Comparison of ENCODE assay signal across 8 mouse cellular contexts in the genomic region with DNA sequence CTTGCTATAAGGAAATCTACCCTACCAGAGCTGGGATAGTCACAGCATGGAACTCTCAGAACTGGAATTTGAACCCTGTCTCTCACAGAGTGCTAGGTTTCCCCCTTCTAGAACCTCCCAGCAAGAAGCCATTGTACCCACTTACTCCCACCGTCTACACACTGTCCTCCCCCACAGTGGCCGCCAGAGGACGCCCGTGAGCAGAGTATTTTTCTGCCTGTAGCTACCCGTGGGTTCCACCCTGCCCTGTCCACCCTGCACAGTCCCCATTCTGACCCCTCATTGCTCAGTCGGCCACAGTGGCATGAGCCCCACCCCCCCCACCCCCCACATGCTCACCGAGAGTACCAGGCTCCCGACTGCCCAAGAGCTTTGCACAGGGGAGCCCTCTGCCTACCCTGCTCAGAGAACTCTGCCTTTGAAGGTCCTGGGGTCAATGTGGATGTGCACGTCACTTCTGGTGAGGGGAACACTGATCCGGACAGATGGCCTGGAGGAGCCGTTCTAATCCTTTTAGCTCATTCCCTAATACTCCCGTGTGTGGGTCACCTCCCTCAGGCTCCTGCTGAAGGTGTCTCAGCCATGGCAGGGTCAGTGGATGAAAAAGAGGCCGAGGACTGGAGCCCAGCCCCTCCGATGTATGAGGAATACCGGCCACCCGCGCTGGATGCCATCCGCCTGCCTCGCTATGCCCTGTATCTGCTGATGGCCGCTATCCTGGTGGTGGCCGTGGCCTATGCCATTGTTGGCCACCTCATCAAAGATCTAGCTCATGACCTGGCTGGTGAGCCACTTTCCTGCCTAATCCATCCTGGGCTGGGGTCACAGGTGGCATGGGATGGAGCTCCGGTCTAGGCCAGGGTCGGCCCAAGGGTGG. TPM values are rescaled to one million over a fixed set of nuclear protein-coding genes. Genes with fewer than 3 reads are reported as not detected.
A peak's percentile ranks its signal among the peaks of the same experiment; 100 is the strongest.
DNase-seq lines count a peak whose midpoint lies in the region; ATAC-seq lines count a peak whose summit lies in the region.

No protein-coding gene starts in this region.

- peaks cover 29% of the 10 kb centered on the region for H3K36me3 ChIP-seq in hindbrain, embryonic 16.5 days (ENCODE audit: control insufficient read depth, insufficient read depth, low read length)
- peaks cover 57% of the 10 kb centered on the region for H3K36me3 ChIP-seq in limb, embryonic 10.5 days
- peaks cover 16% of the 10 kb centered on the region for H3K36me3 ChIP-seq in midbrain, embryonic 11.5 days (ENCODE audit: control insufficient read depth, insufficient read depth, low read length)

- no peak overlapping the region for H3K4me2 ChIP-seq in hindbrain, embryonic 16.5 days (ENCODE audit: low read length)
- no peak overlapping the region for H3K4me2 ChIP-seq in midbrain, embryonic 11.5 days

- no peak overlapping the region for H3K4me3 ChIP-seq in hindbrain, embryonic 16.5 days (ENCODE audit: low read length)
- H3K4me3 ChIP-seq in limb, embryonic 10.5 days = no peak overlapping the region
- no peak overlapping the region for H3K4me3 ChIP-seq in midbrain, embryonic 11.5 days (ENCODE audit: low read depth, low read length)

- H3K27ac ChIP-seq in hindbrain, embryonic 16.5 days (ENCODE audit: low read depth, low read length) = peak overlapping the region; percentile 48
- 0 out of 2 replicates have a peak overlapping the region, but pooled peaks have one; percentile 6 for H3K27ac ChIP-seq in limb, embryonic 10.5 days
- H3K27ac ChIP-seq in midbrain, embryonic 11.5 days (ENCODE audit: low read depth, low read length) = no peak overlapping the region

- peaks cover 24% of the 10 kb centered on the region for H3K4me1 ChIP-seq in hindbrain, embryonic 16.5 days (ENCODE audit: control insufficient read depth, insufficient read depth, low read depth, low read length)
- H3K4me1 ChIP-seq in limb, embryonic 10.5 days = peaks cover 35% of the 10 kb centered on the region
- peaks cover 17% of the 10 kb centered on the region for H3K4me1 ChIP-seq in midbrain, embryonic 11.5 days (ENCODE audit: control insufficient read depth, insufficient read depth, low read length)

- 60% methylated on average over 23 of the region's 23 CpGs for WGBS in hindbrain, embryonic 16.5 days
- 64% methylated on average over 23 of the region's 23 CpGs for WGBS in limb, embryonic 10.5 days
- 56% methylated on average over 23 of the region's 23 CpGs for WGBS in midbrain, embryonic 11.5 days

- no peaks in the 10 kb centered on the region for H3K9me3 ChIP-seq in hindbrain, embryonic 16.5 days (ENCODE audit: control insufficient read depth, low read length)
- H3K9me3 ChIP-seq in limb, embryonic 10.5 days (replicated peaks) = no peaks in the 10 kb centered on the region
- H3K9me3 ChIP-seq in midbrain, embryonic 11.5 days (ENCODE audit: control insufficient read depth, low read length) = no peaks in the 10 kb centered on the region

- peak; percentile 55; the same call in 1 of the 2 replicates for ATAC-seq in hindbrain, embryonic 16.5 days
- ATAC-seq in midbrain, embryonic 11.5 days (ENCODE audit: low FRiP score) = peak; percentile 60

- peak overlapping the region; percentile 35; the same call in 1 of the 2 replicates for H3K9ac ChIP-seq in hindbrain, embryonic 16.5 days (ENCODE audit: low read depth, low read length)
- H3K9ac ChIP-seq in midbrain, embryonic 11.5 days (ENCODE audit: low read length) = peak overlapping the region; percentile 28; the same call in 1 of the 2 replicates

- no peaks in the 10 kb centered on the region for H3K27me3 ChIP-seq in hindbrain, embryonic 16.5 days (replicated peaks; ENCODE audit: control insufficient read depth, insufficient read depth, low read length)
- no peaks in the 10 kb centered on the region for H3K27me3 ChIP-seq in limb, embryonic 10.5 days (ENCODE audit: low read depth, poor library complexity, severe bottlenecking)
- H3K27me3 ChIP-seq in midbrain, embryonic 11.5 days (ENCODE audit: control insufficient read depth, insufficient read depth, low read length) = no peaks in the 10 kb centered on the region

- DNase-seq in left cerebral cortex, adult 18-20 months (ENCODE audit: low spot score in 2 of 2) = peak; percentile 68 to 79
- DNase-seq in left cerebral cortex, adult 11 months (ENCODE audit: low spot score) = no peak
- peak; percentile 76 for DNase-seq in cerebellum, adult 9-10 months
- peak; percentile 69 to 78 for DNase-seq in frontal cortex, postnatal 36 days (ENCODE audit: low spot score in 2 of 2)
- DNase-seq in limb, embryonic 10.5 days (ENCODE audit: low spot score) = peak; percentile 85
- DNase-seq in midbrain, embryonic 11.5 days (ENCODE audit: low spot score, missing footprints) = peak; percentile 97
- peak; percentile 80 to 87 for DNase-seq in spleen, postnatal 10 days (ENCODE audit: low spot score in 2 of 2)

RNA-seq across cellular contexts. Expression of gene Gm48552, which starts 1.2 kb away (rescaled TPM):
- total RNA-seq in left cerebral cortex, adult 18-20 months (2021) = 1 to 10 TPM; 2.7 to 2.8 TPM
- polyA plus RNA-seq in hindbrain, embryonic 16.5 days (2015; fragmentation: Nextera tagmentation; extraction: Ambion mirVana) = 1.5 and 2.2 TPM in 2 replicates
- 1.4 and 1.5 TPM in 2 replicates for polyA plus RNA-seq in limb, embryonic 10.5 days (2016; fragmentation: Nextera tagmentation; extraction: Ambion mirVana)
- polyA plus RNA-seq in midbrain, embryonic 11.5 days (2014; fragmentation: Nextera tagmentation; extraction: Ambion mirVana) = 0.20 and 0.47 TPM in 2 replicates

RNA-seq across cellular contexts. Expression of gene Smim24, which starts 2.8 kb away (rescaled TPM):
- 1 to 10 TPM; 1.1 to 1.2 TPM for total RNA-seq in left cerebral cortex, adult 18-20 months (2021)
- 1.6 and 2.3 TPM in 2 replicates for polyA plus RNA-seq in hindbrain, embryonic 16.5 days (2015; fragmentation: Nextera tagmentation; extraction: Ambion mirVana)
- polyA plus RNA-seq in limb, embryonic 10.5 days (2016; fragmentation: Nextera tagmentation; extraction: Ambion mirVana) = 1.9 and 2.9 TPM in 2 replicates
- polyA plus RNA-seq in midbrain, embryonic 11.5 days (2014; fragmentation: Nextera tagmentation; extraction: Ambion mirVana) = 2.3 and 2.7 TPM in 2 replicates

RNA-seq across cellular contexts. Expression of gene Gm48551, which starts 5.8 kb away (rescaled TPM):
- total RNA-seq in left cerebral cortex, adult 18-20 months (2021) = 1 to 10 TPM; 3.1 to 3.8 TPM
- 7.9 and 9.4 TPM in 2 replicates for polyA plus RNA-seq in hindbrain, embryonic 16.5 days (2015; fragmentation: Nextera tagmentation; extraction: Ambion mirVana)
- polyA plus RNA-seq in limb, embryonic 10.5 days (2016; fragmentation: Nextera tagmentation; extraction: Ambion mirVana) = 3.8 and 4.2 TPM in 2 replicates
- 2.7 and 2.9 TPM in 2 replicates for polyA plus RNA-seq in midbrain, embryonic 11.5 days (2014; fragmentation: Nextera tagmentation; extraction: Ambion mirVana)

RNA-seq across cellular contexts. Expression of gene Dohh, which starts 5.8 kb away (rescaled TPM):
- total RNA-seq in left cerebral cortex, adult 18-20 months (2021) = 10 to 100 TPM; 87.4 to 97.6 TPM
- polyA plus RNA-seq in hindbrain, embryonic 16.5 days (2015; fragmentation: Nextera tagmentation; extraction: Ambion mirVana) = 99.8 and 108 TPM in 2 replicates
- 101 and 115 TPM in 2 replicates for polyA plus RNA-seq in limb, embryonic 10.5 days (2016; fragmentation: Nextera tagmentation; extraction: Ambion mirVana)
- 43.3 and 53.7 TPM in 2 replicates for polyA plus RNA-seq in midbrain, embryonic 11.5 days (2014; fragmentation: Nextera tagmentation; extraction: Ambion mirVana)

RNA-seq across cellular contexts. Expression of gene Fzr1, which starts 11.7 kb away (rescaled TPM):
- 10 to 100 TPM; 71.1 to 72.1 TPM for total RNA-seq in left cerebral cortex, adult 18-20 months (2021)
- polyA plus RNA-seq in hindbrain, embryonic 16.5 days (2015; fragmentation: Nextera tagmentation; extraction: Ambion mirVana) = 149 and 156 TPM in 2 replicates
- 134 and 148 TPM in 2 replicates for polyA plus RNA-seq in limb, embryonic 10.5 days (2016; fragmentation: Nextera tagmentation; extraction: Ambion mirVana)
- polyA plus RNA-seq in midbrain, embryonic 11.5 days (2014; fragmentation: Nextera tagmentation; extraction: Ambion mirVana) = 94.3 and 104 TPM in 2 replicates
